Mouse (Mus musculus): ENCODE measurements at regions not wholly inside any gene's neighbourhood (a gene's known extent, or its start where the extent isn't known, plus 50 kb on each side); places are given as distances from the start of the nearest gene placed in this dataset.

- Histone ChIP-seq H3K4me1 (ENCODE audit: insufficient read depth, low read depth, low read length) (no peaks in the 10 kb centered on the region), H3K9me3 (replicated peaks) (no peaks in the 10 kb centered on the region), H3K4me3 (ENCODE audit: low read depth, low read length) (no peak overlapping the region), H3K36me3 (replicated peaks) (no peaks in the 10 kb centered on the region), H3K27me3 (ENCODE audit: insufficient read depth, low read length) (no peaks in the 10 kb centered on the region)
- TF ChIP-seq POLR2AphosphoS5 (IDR thresholded peaks at IDR 0.05; ENCODE audit: insufficient replicate concordance, low read depth, low read length), result no peak
- TF ChIP-seq GATA1 (IDR thresholded peaks at IDR 0.05; ENCODE audit: borderline replicate concordance, low read length), result no peak
- no peak for TF ChIP-seq TAL1 (conservative IDR thresholded peaks at IDR 0.05; ENCODE audit: low read depth, low read length)
- no peak for TF ChIP-seq CTCF (IDR thresholded peaks at IDR 0.05; ENCODE audit: low read depth, low read length)
- TF ChIP-seq GATA2 (IDR thresholded peaks at IDR 0.05; ENCODE audit: borderline replicate concordance, low read depth, low read length), result no peak
- no peak for ATAC-seq (ENCODE audit: extremely low read depth, insufficient number of reproducible peaks, low FRiP score, poor library complexity, severe bottlenecking)
- DNase-seq (ENCODE audit: low spot score), result no peak
Measured at GRCm38 (mm10) chr4:26888514-26888913, 541.8 kb upstream of the Manea start.

- ATAC-seq (ENCODE audit: extremely low read depth, insufficient number of reproducible peaks, low FRiP score, poor library complexity, severe bottlenecking) (0 out of 2 replicates have a peak, but pooled peaks have one; percentile 22), DNase-seq (ENCODE audit: low spot score) (no peak)
- H3K9me3 ChIP-seq (replicated peaks), result no peaks in the 10 kb centered on the region
- no peaks in the 10 kb centered on the region for H3K27me3 ChIP-seq (ENCODE audit: insufficient read depth, low read length)
- TF ChIP-seq TAL1 (conservative IDR thresholded peaks at IDR 0.05; ENCODE audit: low read depth, low read length) (no peak), CTCF (IDR thresholded peaks at IDR 0.05; ENCODE audit: low read depth, low read length) (0 out of 2 replicates have a peak, but pooled peaks have one; percentile 8)
- H3K36me3 ChIP-seq (replicated peaks), result no peaks in the 10 kb centered on the region
- H3K4me1 ChIP-seq (ENCODE audit: insufficient read depth, low read depth, low read length), result no peaks in the 10 kb centered on the region
- no peak overlapping the region for H3K4me3 ChIP-seq (ENCODE audit: low read depth, low read length)
Measured at GRCm38 (mm10) chr4:26879022-26879421, 532.3 kb upstream of the Manea start.

GRCm38 (mm10) chr4:26841761-26842160, 495.1 kb upstream of the Manea start:
- DNase-seq (ENCODE audit: low spot score) (no peak), ATAC-seq (ENCODE audit: extremely low read depth, insufficient number of reproducible peaks, low FRiP score, poor library complexity, severe bottlenecking) (no peak)
- H3K36me3 ChIP-seq (replicated peaks), result no peaks in the 10 kb centered on the region
- H3K27me3 ChIP-seq (ENCODE audit: insufficient read depth, low read length), result no peaks in the 10 kb centered on the region
- no peak overlapping the region for H3K4me3 ChIP-seq (ENCODE audit: low read depth, low read length)
- no peaks in the 10 kb centered on the region for H3K4me1 ChIP-seq (ENCODE audit: insufficient read depth, low read depth, low read length)
- H3K9me3 ChIP-seq (replicated peaks), result no peaks in the 10 kb centered on the region
- TF ChIP-seq TAL1 (conservative IDR thresholded peaks at IDR 0.05; ENCODE audit: low read depth, low read length), result no peak
- TF ChIP-seq GATA2 (IDR thresholded peaks at IDR 0.05; ENCODE audit: borderline replicate concordance, low read depth, low read length), result no peak
- no peak for TF ChIP-seq POLR2AphosphoS5 (IDR thresholded peaks at IDR 0.05; ENCODE audit: insufficient replicate concordance, low read depth, low read length)
- no peak for TF ChIP-seq CTCF (IDR thresholded peaks at IDR 0.05; ENCODE audit: low read depth, low read length)
- TF ChIP-seq GATA1 (IDR thresholded peaks at IDR 0.05; ENCODE audit: borderline replicate concordance, low read length), result no peak

- ATAC-seq (ENCODE audit: extremely low read depth, insufficient number of reproducible peaks, low FRiP score, poor library complexity, severe bottlenecking), result no peak
- no peak for TF ChIP-seq CTCF (IDR thresholded peaks at IDR 0.05; ENCODE audit: low read depth, low read length)
- no peak for TF ChIP-seq GATA2 (IDR thresholded peaks at IDR 0.05; ENCODE audit: borderline replicate concordance, low read depth, low read length)
- TF ChIP-seq POLR2AphosphoS5 (IDR thresholded peaks at IDR 0.05; ENCODE audit: insufficient replicate concordance, low read depth, low read length), result no peak
- TF ChIP-seq TAL1 (conservative IDR thresholded peaks at IDR 0.05; ENCODE audit: low read depth, low read length), result no peak
- no peak for TF ChIP-seq GATA1 (IDR thresholded peaks at IDR 0.05; ENCODE audit: borderline replicate concordance, low read length)
- no peaks in the 10 kb centered on the region for H3K27me3 ChIP-seq (ENCODE audit: insufficient read depth, low read length)
- no peak for DNase-seq (ENCODE audit: low spot score)
- no peaks in the 10 kb centered on the region for H3K4me1 ChIP-seq (ENCODE audit: insufficient read depth, low read depth, low read length)
- H3K4me3 ChIP-seq (ENCODE audit: low read depth, low read length), result no peak overlapping the region
- no peaks in the 10 kb centered on the region for H3K9me3 ChIP-seq (replicated peaks)
- H3K36me3 ChIP-seq (replicated peaks), result no peaks in the 10 kb centered on the region
Measured at GRCm38 (mm10) chr4:26800831-26801230, 454.1 kb upstream of the Manea start.

GRCm38 (mm10) chr4:26793181-26793824, 446.6 kb upstream of the Manea start:
- Histone ChIP-seq H3K9me3 (replicated peaks) (no peaks in the 10 kb centered on the region), H3K4me1 (ENCODE audit: insufficient read depth, low read depth, low read length) (no peaks in the 10 kb centered on the region), H3K27me3 (ENCODE audit: insufficient read depth, low read length) (no peaks in the 10 kb centered on the region), H3K4me3 (ENCODE audit: low read depth, low read length) (no peak overlapping the region), H3K36me3 (replicated peaks) (no peaks in the 10 kb centered on the region)
- ATAC-seq (ENCODE audit: extremely low read depth, insufficient number of reproducible peaks, low FRiP score, poor library complexity, severe bottlenecking) (no peak), DNase-seq (ENCODE audit: low spot score) (no peak)
- TF ChIP-seq GATA2 (IDR thresholded peaks at IDR 0.05; ENCODE audit: borderline replicate concordance, low read depth, low read length) (no peak), TAL1 (conservative IDR thresholded peaks at IDR 0.05; ENCODE audit: low read depth, low read length) (no peak)

GRCm38 (mm10) chr4:26767896-26768295, 421.2 kb upstream of the Manea start:
- H3K27me3 ChIP-seq (ENCODE audit: insufficient read depth, low read length), result no peaks in the 10 kb centered on the region
- TF ChIP-seq CTCF (IDR thresholded peaks at IDR 0.05; ENCODE audit: low read depth, low read length), result no peak
- TF ChIP-seq GATA2 (IDR thresholded peaks at IDR 0.05; ENCODE audit: borderline replicate concordance, low read depth, low read length), result no peak
- no peak for TF ChIP-seq POLR2AphosphoS5 (IDR thresholded peaks at IDR 0.05; ENCODE audit: insufficient replicate concordance, low read depth, low read length)
- no peak for TF ChIP-seq TAL1 (conservative IDR thresholded peaks at IDR 0.05; ENCODE audit: low read depth, low read length)
- no peak for TF ChIP-seq GATA1 (IDR thresholded peaks at IDR 0.05; ENCODE audit: borderline replicate concordance, low read length)
- H3K9me3 ChIP-seq (replicated peaks), result no peaks in the 10 kb centered on the region
- no peaks in the 10 kb centered on the region for H3K4me1 ChIP-seq (ENCODE audit: insufficient read depth, low read depth, low read length)
- no peak overlapping the region for H3K4me3 ChIP-seq (ENCODE audit: low read depth, low read length)
- DNase-seq (ENCODE audit: low spot score) (no peak), ATAC-seq (ENCODE audit: extremely low read depth, insufficient number of reproducible peaks, low FRiP score, poor library complexity, severe bottlenecking) (no peak)
- H3K36me3 ChIP-seq (replicated peaks), result no peaks in the 10 kb centered on the region
